Mouse (Mus musculus) lung, embryonic 16.5 days (tissue): Measurements from ENCODE around the gene Gm3642. TPM values are rescaled to one million over a fixed set of nuclear protein-coding genes. Genes with fewer than 3 reads are reported as not detected.
"Not testable (repeated sequence)": the region's sequence is repeated elsewhere in the genome, so short reads cannot be mapped to it uniquely, and the experiment has no call there.

Experiments used
- ATAC-seq: fragments of 200-750 bp; cut with Nextera tagmentation; 2 replicates; pipeline ENCODE4 v1.8.0; 2017; ENCODE audit warnings: low read depth, mild to moderate bottlenecking, moderate library complexity
- H3K27ac ChIP-seq: fragments of 300-500 bp; sonication (generic); 2 replicates; pipeline ENCODE4 v1.5.1; 2014; ENCODE audit warnings: mild to moderate bottlenecking, control low read depth, low read length
- H3K27me3 ChIP-seq: fragments of 300-500 bp; sonication (generic); 2 replicates; pipeline ENCODE4 v1.6.1; 2014; ENCODE audit warnings: low read depth, low read length, mixed read lengths; ENCODE audit not compliant: control insufficient read depth, insufficient read depth
- H3K36me3 ChIP-seq: fragments of 300-500 bp; sonication (generic); 2 replicates; pipeline ENCODE4 v1.6.1; 2014; ENCODE audit warnings: low read length; ENCODE audit not compliant: control insufficient read depth, insufficient read depth
- H3K4me1 ChIP-seq: fragments of 300-500 bp; sonication (generic); replicated peaks from 2 replicates; pipeline ENCODE4 v1.6.1; 2014; ENCODE audit warnings: low read length, mixed read lengths; ENCODE audit not compliant: control insufficient read depth, insufficient read depth
- H3K4me2 ChIP-seq: fragments of 300-500 bp; sonication (generic); 2 replicates; pipeline ENCODE4 v1.6.1; 2014; ENCODE audit warnings: low read depth, low read length, control low read depth
- H3K4me3 ChIP-seq: fragments of 300-500 bp; sonication (generic); 2 replicates; pipeline ENCODE4 v1.5.1; 2014; ENCODE audit warnings: mild to moderate bottlenecking, low read length, control low read depth
- H3K9ac ChIP-seq: fragments of 300-500 bp; sonication (generic); 2 replicates; pipeline ENCODE4 v1.6.1; 2014; ENCODE audit warnings: low read length, control low read depth
- H3K9me3 ChIP-seq: fragments of 300-500 bp; sonication (generic); 2 replicates; pipeline ENCODE4 v1.6.1; 2016; ENCODE audit warnings: low read length; ENCODE audit not compliant: control insufficient read depth
- WGBS: fragments of 180-500 bp; shearing (Covaris S2); extraction: QIAGEN DNeasy Blood & Tissue Kit; methylation state at CpG from one replicate; pipeline ENCODE4 v1.1.7; 2014; 5-methylcytosine and 5-hydroxymethylcytosine counted together
- polyA plus RNA-seq: library from polyadenylated mRNA; unstranded; fragments of >200 nt; fragmentation: Nextera tagmentation; extraction: Ambion mirVana; gene quantifications from 2 replicates; pipeline ENCODE4 v1.2.1, GENCODE M21; 2015

The Gm3642 gene
- polyA plus RNA-seq, result not detected in 2 replicates

GRCm38 (mm10) chr14:6840211-6840610, at the start of gene Gm3642:
Gene Gm3642 (minus strand): TSS chr14:6840311.
- not testable (repeated sequence) for H3K4me2 ChIP-seq, H3K4me1 ChIP-seq, H3K9ac ChIP-seq, H3K27me3 ChIP-seq, ATAC-seq, H3K4me3 ChIP-seq, H3K9me3 ChIP-seq, H3K27ac ChIP-seq, H3K36me3 ChIP-seq
- whole genome bisulfite sequencing, result no CpG with 5 or more reads among the region's 3 CpGs

- H3K36me3 ChIP-seq, H3K27me3 ChIP-seq, ATAC-seq, H3K9me3 ChIP-seq, H3K9ac ChIP-seq, H3K4me1 ChIP-seq, H3K27ac ChIP-seq: not testable (repeated sequence)
- peak within 1 kb of the TSS; percentile 52 for H3K4me2 ChIP-seq
- WGBS, result 0% methylated on average over 4 of the region's 43 CpGs
- peak within 1 kb of the TSS; percentile 34 for H3K4me3 ChIP-seq
These were observed 49.5 kb upstream of the Gm3642 start, which contains the start of gene Gm3667 for GRCm38 (mm10) chr14:6889521-6890012. Gene Gm3667 (minus strand): TSS chr14:6889962.

- not testable (repeated sequence) for H3K36me3 ChIP-seq, H3K27ac ChIP-seq, H3K9ac ChIP-seq, H3K9me3 ChIP-seq, H3K27me3 ChIP-seq, H3K4me3 ChIP-seq, ATAC-seq, H3K4me1 ChIP-seq
- 5% methylated on average over 4 of the region's 5 CpGs for WGBS
- H3K4me2 ChIP-seq, result peak overlapping the region; percentile 52; the same call in 1 of the 2 replicates
These were observed 48.7 kb upstream of the Gm3642 start for GRCm38 (mm10) chr14:6888811-6889210.

- not testable (repeated sequence) for H3K4me2 ChIP-seq, ATAC-seq, H3K4me3 ChIP-seq, H3K27me3 ChIP-seq, H3K27ac ChIP-seq, H3K9me3 ChIP-seq, H3K9ac ChIP-seq, H3K4me1 ChIP-seq, H3K36me3 ChIP-seq
- 87% methylated on average over 3 of the region's 3 CpGs for WGBS
These were observed 16.8 kb downstream of the Gm3642 start for GRCm38 (mm10) chr14:6823297-6823696.

Other genes with a start within 250 kb of the Gm3642 start
- gene Gm3629, start 249.7 kb downstream of the Gm3642 start, polyA plus RNA-seq, result 0.19 TPM in 1 of 2 replicates, not detected in the other
- gene Gm3460, start 217.9 kb downstream of the Gm3642 start, polyA plus RNA-seq, result not detected in 2 replicates
- not detected in 2 replicates for gene Gm10251, start 156.1 kb downstream of the Gm3642 start, polyA plus RNA-seq
- gene Gm8050, start 120.1 kb downstream of the Gm3642 start, polyA plus RNA-seq, result not detected in 2 replicates
- 3.1 and 4.0 TPM in 2 replicates for gene Gm3636, start 98.0 kb downstream of the Gm3642 start, polyA plus RNA-seq
- not detected in 2 replicates for gene Gm8362, start 65.9 kb downstream of the Gm3642 start, polyA plus RNA-seq
- gene Gm3667, start 49.7 kb upstream of the Gm3642 start, polyA plus RNA-seq, result 0.73 and 0.74 TPM in 2 replicates
- gene Gm6356, start 133.5 kb upstream of the Gm3642 start, polyA plus RNA-seq, result not detected in 2 replicates
- 0.34 and 0.36 TPM in 2 replicates for gene Gm10406, start 187.1 kb upstream of the Gm3642 start, polyA plus RNA-seq
- not detected in 2 replicates for gene Gm3685, start 204.7 kb upstream of the Gm3642 start, polyA plus RNA-seq